Mouse (Mus musculus): ENCODE data around the gene Gm5039. TPM values are rescaled to one million over a fixed set of nuclear protein-coding genes. Genes with fewer than 3 reads are reported as not detected.
"Not testable (repeated sequence)": the region's sequence is repeated elsewhere in the genome, so short reads cannot be mapped to it uniquely, and the experiment has no call there.

The Gm5039 gene
- total RNA-seq (2015) (not detected in 2 replicates), total RNA-seq (2017) (not detected in 2 replicates)

DNA sequence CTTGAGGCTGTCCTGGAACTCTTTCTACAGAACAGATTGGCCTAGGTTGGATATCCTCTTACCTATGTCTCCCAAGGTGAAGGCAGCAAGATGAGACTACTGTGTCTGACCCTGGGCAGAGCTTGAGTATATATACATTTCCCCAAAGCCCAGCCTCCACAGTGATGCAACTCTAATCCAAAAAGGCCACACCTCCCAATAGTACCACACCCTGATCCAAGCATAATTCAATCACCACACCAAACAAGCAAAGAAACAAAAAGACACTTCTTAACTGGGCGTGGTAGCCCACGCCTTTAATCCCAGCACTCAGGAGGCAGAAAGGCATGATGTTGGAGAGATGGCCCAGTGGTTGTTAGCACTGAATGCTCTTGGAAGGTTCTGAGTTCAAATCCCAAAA is at the start of gene Gm5039:
Gene Gm5039, minus strand, starts transcription at position 101 of the 400 bp plus-strand sequence.
- not testable (repeated sequence) for ATAC-seq (replicated peaks; ENCODE audit: poor library complexity)

- ATAC-seq (replicated peaks; ENCODE audit: poor library complexity), result no peak
These were observed 48.2 kb upstream of the Gm5039 start for GRCm38 (mm10) chr12:88372018-88372417.

DNA sequence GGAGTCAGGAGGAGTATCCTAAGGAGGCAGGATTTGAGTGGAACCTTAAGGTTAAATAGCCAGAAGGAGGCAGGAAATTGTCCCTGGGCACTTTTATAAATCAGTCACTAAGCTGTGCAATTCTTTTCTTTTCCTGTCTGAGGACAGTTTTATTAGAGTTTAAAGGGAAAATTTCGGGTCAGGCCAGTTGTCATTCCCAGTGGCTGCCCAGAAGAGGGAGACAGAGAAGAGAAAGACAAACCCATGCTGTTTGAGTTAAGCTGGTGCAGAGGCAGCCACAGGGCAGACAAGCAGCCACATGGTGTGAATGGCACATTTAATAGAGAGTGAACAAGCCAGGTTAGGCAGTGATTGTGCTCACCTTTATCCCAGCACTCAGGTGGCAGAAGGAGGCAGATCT is 46.5 kb upstream of the Gm5039 start:
- not testable (repeated sequence) for ATAC-seq (replicated peaks; ENCODE audit: poor library complexity)

GRCm38 (mm10) chr12:88369690-88370089 is 45.9 kb upstream of the Gm5039 start:
- ATAC-seq (replicated peaks; ENCODE audit: poor library complexity), result peak; percentile 53

- peak; percentile 43 for ATAC-seq (replicated peaks; ENCODE audit: poor library complexity)
These were observed 44.8 kb upstream of the Gm5039 start for GRCm38 (mm10) chr12:88368618-88369017.

DNA sequence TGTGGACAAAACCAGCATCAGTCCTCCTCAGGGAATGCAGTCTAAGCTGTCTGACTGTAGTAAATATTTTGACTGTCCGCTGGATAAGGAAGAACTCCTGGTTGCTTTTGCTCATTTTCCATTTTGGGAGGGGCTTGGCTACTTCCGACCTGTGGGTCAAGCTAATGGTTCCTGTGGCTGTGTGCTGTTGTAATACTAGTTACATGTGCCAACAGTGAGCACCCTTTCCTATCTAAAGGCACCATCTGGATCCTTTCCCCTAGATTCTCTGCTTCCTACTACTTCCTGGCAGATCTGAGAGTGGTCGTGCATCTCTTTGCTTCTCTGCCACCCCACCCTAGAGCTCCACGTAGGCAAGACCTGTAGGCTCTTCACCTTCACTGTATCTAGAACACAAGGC is 43.8 kb upstream of the Gm5039 start:
- peak; percentile 47 for ATAC-seq (replicated peaks; ENCODE audit: poor library complexity)

- ATAC-seq (replicated peaks; ENCODE audit: poor library complexity), result peak; percentile 51
These were observed 37.3 kb upstream of the Gm5039 start for GRCm38 (mm10) chr12:88361120-88361445.

- ATAC-seq (replicated peaks; ENCODE audit: poor library complexity), result peak; percentile 94
These were observed 36.8 kb upstream of the Gm5039 start, which contains the start of gene Adck1 for GRCm38 (mm10) chr12:88360441-88361119. Gene Adck1, plus strand, starts transcription at chr12:88360554.

DNA sequence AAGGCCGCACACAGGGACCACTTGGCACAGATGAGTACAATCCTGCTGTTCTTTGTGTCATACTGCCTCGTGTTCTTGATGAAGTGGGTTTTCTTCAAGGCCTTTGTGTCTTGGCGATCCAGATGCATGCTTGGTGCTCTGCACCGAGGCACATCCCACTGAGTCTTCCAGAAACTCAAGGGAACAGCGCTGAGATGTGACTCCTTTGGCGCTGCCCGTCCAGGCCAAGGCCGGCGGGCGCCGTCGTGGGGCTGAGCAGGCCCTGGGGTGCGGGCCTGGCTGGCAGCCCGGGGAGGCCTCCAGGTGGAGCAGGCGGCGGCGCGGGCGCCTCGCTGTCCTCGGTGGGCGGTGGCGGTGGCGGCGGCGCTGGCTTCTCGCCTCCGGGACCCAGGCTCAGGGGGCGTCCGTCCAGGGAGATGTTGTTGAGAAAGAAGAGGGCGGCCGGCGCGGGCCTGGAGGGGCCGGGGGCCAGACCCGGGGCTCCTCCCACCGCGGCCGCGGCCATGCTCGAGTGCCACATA is 30.4 kb upstream of the Gm5039 start:
- no peak for ATAC-seq (replicated peaks; ENCODE audit: poor library complexity)

DNA sequence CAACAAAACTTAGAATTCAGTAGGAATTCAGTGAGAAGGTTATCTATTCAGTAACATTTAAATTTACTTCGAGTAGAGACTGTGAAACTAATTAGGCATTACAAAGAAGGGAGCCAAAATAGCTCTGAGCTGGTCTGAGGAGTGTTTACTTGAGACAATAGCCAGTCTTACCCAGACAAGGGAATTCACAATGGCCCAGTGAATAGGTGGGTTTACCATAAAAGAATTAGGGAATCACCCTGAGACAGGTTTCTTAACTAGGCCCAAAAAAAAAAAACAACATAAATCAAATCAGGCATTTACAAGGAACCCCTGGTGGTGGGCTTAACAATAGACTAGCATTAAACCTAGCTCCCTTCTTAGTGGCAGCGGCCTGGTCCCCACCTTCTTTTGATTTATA is 17.5 kb upstream of the Gm5039 start:
- not testable (repeated sequence) for ATAC-seq (replicated peaks; ENCODE audit: poor library complexity)

GRCm38 (mm10) chr12:88336662-88337413 is 13.0 kb upstream of the Gm5039 start:
- ATAC-seq (replicated peaks; ENCODE audit: poor library complexity), result peak; percentile 65

GRCm38 (mm10) chr12:88314556-88314955 is 9.3 kb downstream of the Gm5039 start:
- ATAC-seq (replicated peaks; ENCODE audit: poor library complexity), result no peak

DNA sequence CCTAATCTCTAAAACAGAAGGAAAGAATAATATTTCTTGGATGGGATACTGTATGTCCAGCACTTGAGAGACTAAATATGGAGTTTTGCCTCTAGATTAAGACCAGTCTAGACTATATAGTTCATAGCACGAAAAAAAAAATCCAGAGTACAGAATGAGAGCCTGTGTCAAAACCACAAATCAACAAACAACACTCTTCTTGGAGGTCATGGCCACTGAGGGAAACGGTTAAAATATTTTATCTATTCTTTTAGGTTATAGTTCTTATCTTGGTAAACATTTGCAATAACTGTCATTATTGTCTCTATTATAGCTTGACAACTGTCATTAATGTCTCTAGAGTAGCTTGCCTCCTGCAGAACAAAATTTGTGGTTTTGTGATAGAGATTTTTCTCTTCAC is 26.7 kb downstream of the Gm5039 start:
- not testable (repeated sequence) for ATAC-seq (replicated peaks; ENCODE audit: poor library complexity)

DNA sequence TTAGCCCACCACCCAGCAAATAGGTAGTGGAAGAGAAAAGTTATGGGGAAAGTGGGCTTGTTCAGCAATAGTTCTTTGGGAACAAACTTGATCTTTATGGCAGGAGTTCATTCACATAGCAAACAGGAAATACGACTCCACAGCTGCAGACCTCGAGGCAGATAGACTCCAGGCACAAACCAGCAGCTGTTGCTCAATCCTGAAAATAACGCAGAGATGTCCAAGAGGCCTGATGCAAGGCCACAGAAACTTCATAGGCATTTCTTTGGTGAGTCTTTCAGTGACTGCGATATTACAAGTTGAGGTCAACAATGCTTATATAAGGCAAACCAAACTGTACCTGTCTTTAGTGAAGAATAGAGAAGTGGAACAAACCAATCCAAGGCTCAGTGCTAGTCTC is 30.7 kb downstream of the Gm5039 start:
- not testable (repeated sequence) for ATAC-seq (replicated peaks; ENCODE audit: poor library complexity)

GRCm38 (mm10) chr12:88285224-88285623 is 38.6 kb downstream of the Gm5039 start:
- not testable (repeated sequence) for ATAC-seq (replicated peaks; ENCODE audit: poor library complexity)

DNA sequence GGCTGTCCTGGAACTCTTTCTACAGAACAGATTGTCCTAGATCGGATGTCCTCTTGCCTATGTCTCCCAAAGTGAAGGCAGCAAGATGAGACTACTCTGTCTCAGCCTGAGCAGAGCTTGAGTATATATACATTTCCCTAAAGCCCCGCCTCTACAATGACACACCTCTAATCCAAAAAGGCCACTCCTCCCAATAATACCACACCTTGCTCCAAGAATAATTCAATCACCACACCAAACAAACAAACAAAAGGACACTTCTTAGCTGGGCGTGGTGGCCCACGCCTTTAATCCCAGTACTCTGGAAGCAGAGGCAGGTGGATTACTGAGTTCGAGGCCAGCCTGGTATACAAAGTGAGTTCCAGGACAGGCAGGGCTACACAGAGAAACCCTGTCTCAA is 49.4 kb downstream of the Gm5039 start, which contains the start of gene Gm5662:
Gene Gm5662, minus strand, starts transcription at position 101 of the 400 bp plus-strand sequence.
- not testable (repeated sequence) for ATAC-seq (replicated peaks; ENCODE audit: poor library complexity)

Other genes with a start within 250 kb of the Gm5039 start
- not detected in 2 replicates for gene Gm16368, start 240.3 kb downstream of the Gm5039 start, total RNA-seq (2015)
- not detected in 2 replicates for gene Gm16368, start 240.3 kb downstream of the Gm5039 start, total RNA-seq (2017)
- not detected in 2 replicates for gene Gm10436, start 141.9 kb downstream of the Gm5039 start, total RNA-seq (2015)
- gene Gm10436, start 141.9 kb downstream of the Gm5039 start, total RNA-seq (2017), result not detected in 2 replicates
- not detected in 2 replicates for gene Gm8332, start 73.9 kb downstream of the Gm5039 start, total RNA-seq (2015)
- not detected in 2 replicates for gene Gm8332, start 73.9 kb downstream of the Gm5039 start, total RNA-seq (2017)
- gene Gm5662, start 49.5 kb downstream of the Gm5039 start, total RNA-seq (2015), result not detected in 2 replicates
- gene Gm5662, start 49.5 kb downstream of the Gm5039 start, total RNA-seq (2017), result not detected in 2 replicates
- gene Adck1, start 36.5 kb upstream of the Gm5039 start, total RNA-seq (2015), result 10.2 and 11.8 TPM in 2 replicates
- gene Adck1, start 36.5 kb upstream of the Gm5039 start, total RNA-seq (2017), result 21.7 and 25.7 TPM in 2 replicates